Mouse (Mus musculus): ENCODE measurements around the gene Tlx1.

DNA sequence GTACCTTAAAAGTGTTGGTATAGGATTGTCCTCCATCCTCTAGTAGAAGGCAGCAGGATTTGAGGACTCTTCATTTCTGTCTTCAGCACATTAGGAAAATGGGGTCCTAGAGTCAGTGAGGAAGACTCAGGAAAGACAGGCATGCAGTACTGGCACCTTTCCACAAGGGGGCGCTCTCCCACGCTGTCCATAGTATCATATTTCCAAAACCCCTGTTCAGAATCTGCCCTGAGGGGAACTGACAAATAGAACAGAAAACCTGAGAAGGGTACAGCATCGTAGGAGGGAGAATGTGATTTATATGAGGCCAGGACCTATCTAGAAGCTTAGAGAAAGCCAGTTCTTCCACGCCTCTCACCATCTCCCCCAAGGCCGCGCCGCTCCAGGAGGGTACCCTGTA lies 24.3 kb downstream of the Tlx1 start:
- TF ChIP-seq CHD2 (IDR thresholded peaks at IDR 0.05; ENCODE audit: low read depth, low read length) = no peak
- no peak for TF ChIP-seq MAFK (IDR thresholded peaks at IDR 0.05; ENCODE audit: insufficient read depth, low read depth, low read length)
- no peak for TF ChIP-seq ZNF384 (IDR thresholded peaks at IDR 0.05; ENCODE audit: low read depth, low read length)
- TF ChIP-seq ZC3H11A (IDR thresholded peaks at IDR 0.05; ENCODE audit: borderline replicate concordance, low read depth, low read length) = no peak
- TF ChIP-seq HCFC1 (IDR thresholded peaks at IDR 0.05; ENCODE audit: borderline replicate concordance, insufficient read depth, low read length) = no peak
